Mouse (Mus musculus) CH12.LX (cell line): ENCODE measurements around the gene Lefty2. TPM values are rescaled to one million over a fixed set of nuclear protein-coding genes. Genes with fewer than 3 reads are reported as not detected.

ENCODE experiments used
- DNase-seq: peaks from one replicate; pipeline ENCODE4 v3.0.0-alpha.2; 2013; ENCODE audit errors: extremely low read depth
- H3K27ac ChIP-seq: 2 replicates; pipeline ENCODE4 v1.5.1; 2012; ENCODE audit warnings: low read depth, mild to moderate bottlenecking, control low read depth, moderate library complexity; ENCODE audit not compliant: insufficient read depth
- H3K27me3 ChIP-seq: replicated peaks from 2 replicates; pipeline ENCODE3; 2012; ENCODE audit warnings: inconsistent platforms
- H3K36me3 ChIP-seq, 2 experiments: replicated peaks in 1 of 2; 2 replicates each; pipeline versions ENCODE3 to v1.6.1; 2012; ENCODE audit warnings: inconsistent platforms in 1 of 2, low read length in 1 of 2, mild to moderate bottlenecking in 1 of 2, mixed read lengths in 1 of 2, moderate library complexity in 1 of 2; ENCODE audit not compliant: control insufficient read depth in 1 of 2, insufficient read depth in 1 of 2
- H3K4me1 ChIP-seq, 2 experiments: 2 replicates each; pipeline ENCODE4 v1.6.1; 2012; ENCODE audit warnings: inconsistent platforms in 1 of 2, moderate library complexity in 1 of 2; ENCODE audit not compliant: insufficient read depth in 2 of 2, control insufficient read depth in 1 of 2
- H3K4me2 ChIP-seq: 2 replicates; pipeline ENCODE4 v1.6.1; 2012; ENCODE audit warnings: low read depth, mild to moderate bottlenecking, control low read depth; ENCODE audit not compliant: poor library complexity, insufficient read depth, severe bottlenecking
- H3K4me3 ChIP-seq, 3 experiments: fragments of 150-350 bp in 1 of 3; sonication (generic) in 1 of 3; replicated peaks in 1 of 3; 2 replicates each; pipeline versions ENCODE3 to v1.5.1; 2011 to 2012; ENCODE audit warnings: low read depth in 2 of 3, low read length in 2 of 3, mild to moderate bottlenecking in 2 of 3, moderate library complexity in 2 of 3, control low read depth in 1 of 3, improper control_type of control experiment in 1 of 3, inconsistent platforms in 1 of 3, mixed read lengths in 1 of 3; ENCODE audit not compliant: poor library complexity in 1 of 3
- H3K79me2 ChIP-seq: replicated peaks from 2 replicates; pipeline ENCODE4 v1.6.1; 2012; ENCODE audit warnings: mild to moderate bottlenecking, moderate library complexity; ENCODE audit not compliant: control insufficient read depth, poor library complexity, insufficient read depth, severe bottlenecking; ENCODE audit errors: extremely low read depth
- H3K9ac ChIP-seq: 2 replicates; pipeline ENCODE4 v1.6.1; 2012; ENCODE audit warnings: low read depth, mild to moderate bottlenecking, control low read depth, moderate library complexity; ENCODE audit not compliant: insufficient read depth
- H3K9me3 ChIP-seq: replicated peaks from 2 replicates; pipeline ENCODE3; 2012; ENCODE audit warnings: low read length, inconsistent platforms, mixed read lengths
- BHLHE40 ChIP-seq: IDR thresholded peaks from 2 replicates; pipeline ENCODE4 v1.6.1; 2011; ENCODE audit warnings: mild to moderate bottlenecking, low read depth, low read length, improper control_type of control experiment
- CHD1 ChIP-seq: IDR thresholded peaks from 2 replicates; pipeline ENCODE4 v1.6.1; 2012; ENCODE audit warnings: low read depth, low read length, improper control_type of control experiment, inconsistent platforms
- CHD2 ChIP-seq: IDR thresholded peaks from 2 replicates; pipeline ENCODE4 v1.6.1; 2011; ENCODE audit warnings: low read length, improper control_type of control experiment
- CTCF ChIP-seq, 2 experiments: IDR thresholded peaks in 1 of 2; conservative IDR thresholded peaks in 1 of 2; 2 replicates each; pipeline ENCODE4 v1.5.1; 2011 to 2012; ENCODE audit warnings: low read depth in 2 of 2, low read length in 2 of 2, improper control_type of control experiment in 1 of 2, inconsistent platforms in 1 of 2, mild to moderate bottlenecking in 1 of 2, moderate library complexity in 1 of 2
- E2F4 ChIP-seq: IDR thresholded peaks from 2 replicates; pipeline ENCODE4 v1.6.1; 2011; ENCODE audit warnings: low read depth, low read length, improper control_type of control experiment; ENCODE audit not compliant: insufficient replicate concordance
- ELF1 ChIP-seq: IDR thresholded peaks from 2 replicates; pipeline ENCODE4 v1.6.1; 2014; ENCODE audit warnings: low read depth, mild to moderate bottlenecking, inconsistent platforms, low read length, improper control_type of control experiment
- HCFC1 ChIP-seq: IDR thresholded peaks from 2 replicates; pipeline ENCODE4 v1.6.1; 2012; ENCODE audit warnings: low read depth, mild to moderate bottlenecking, inconsistent platforms, low read length, improper control_type of control experiment
- JUN ChIP-seq: IDR thresholded peaks from 2 replicates; pipeline ENCODE4 v1.6.1; 2011; ENCODE audit warnings: low read depth, mild to moderate bottlenecking, low read length, improper control_type of control experiment, moderate library complexity; ENCODE audit not compliant: insufficient read depth
- JUND ChIP-seq: conservative IDR thresholded peaks from 2 replicates; pipeline ENCODE4 v1.6.1; 2011; ENCODE audit warnings: low read depth, low read length, improper control_type of control experiment
- MAFK ChIP-seq: IDR thresholded peaks from 2 replicates; pipeline ENCODE4 v1.6.1; 2011; ENCODE audit warnings: low read length, improper control_type of control experiment; ENCODE audit not compliant: insufficient replicate concordance
- MXI1 ChIP-seq: IDR thresholded peaks from 2 replicates; pipeline ENCODE4 v1.6.1; 2011; ENCODE audit warnings: mild to moderate bottlenecking, low read depth, low read length, improper control_type of control experiment
- NRF1 ChIP-seq: IDR thresholded peaks from 2 replicates; pipeline ENCODE4 v1.6.1; 2014; ENCODE audit warnings: low read depth, mild to moderate bottlenecking, inconsistent platforms, low read length, improper control_type of control experiment, moderate library complexity
- RAD21 ChIP-seq: IDR thresholded peaks from 2 replicates; pipeline ENCODE4 v1.6.1; 2011; ENCODE audit warnings: low read depth, mild to moderate bottlenecking, low read length, improper control_type of control experiment, moderate library complexity
- RCOR1 ChIP-seq: conservative IDR thresholded peaks from 2 replicates; pipeline ENCODE4 v1.6.1; 2012; ENCODE audit warnings: low read depth, mild to moderate bottlenecking, inconsistent platforms, low read length, improper control_type of control experiment
- SMC3 ChIP-seq: IDR thresholded peaks from 2 replicates; pipeline ENCODE4 v1.6.1; 2011; ENCODE audit warnings: low read depth, low read length, improper control_type of control experiment
- TBP ChIP-seq: conservative IDR thresholded peaks from 2 replicates; pipeline ENCODE4 v1.6.1; 2011; ENCODE audit warnings: low read depth, low read length, improper control_type of control experiment
- UBTF ChIP-seq: IDR thresholded peaks from 2 replicates; pipeline ENCODE4 v1.6.1; 2012; ENCODE audit warnings: low read depth, mild to moderate bottlenecking, inconsistent platforms, low read length, improper control_type of control experiment, moderate library complexity
- USF1 ChIP-seq: IDR thresholded peaks from 2 replicates; pipeline ENCODE4 v1.6.1; 2014; ENCODE audit warnings: low read depth, mild to moderate bottlenecking, inconsistent platforms, low read length, improper control_type of control experiment
- USF2 ChIP-seq: conservative IDR thresholded peaks from 2 replicates; pipeline ENCODE4 v1.6.1; 2011; ENCODE audit warnings: low read depth, low read length, improper control_type of control experiment
- ZNF384 ChIP-seq: IDR thresholded peaks from 2 replicates; pipeline ENCODE4 v1.6.1; 2012; ENCODE audit warnings: low read depth, low read length, improper control_type of control experiment, inconsistent platforms
- dilution Hi-C: fragments of 300-500 bp; cut with MboI; formaldehyde crosslinking; loops from 2 replicates; pipeline ENCODE4 v1.14.3; 2020; ENCODE audit warnings: low sequenced_read_pairs; ENCODE audit not compliant: extremely low pct_unique_long_range_greater_than_20kb, extremely low pct_ligation_motif_present
- in situ Hi-C: fragments of 300-500 bp; cut with MboI; formaldehyde crosslinking; loops from 3 replicates; pipeline ENCODE4 v1.14.3; 2019; ENCODE audit warnings: low sequenced_read_pairs, low pct_ligation_motif_present, low pct_unique_long_range_greater_than_20kb, mixed read lengths
- polyA plus RNA-seq: library from polyadenylated mRNA; unstranded; fragments of >175 nt; gene quantifications from 2 replicates; pipeline ENCODE4 v1.2.1, GENCODE M21; 2012; ENCODE audit warnings: low read depth; ENCODE audit not compliant: insufficient read length
- total RNA-seq, 2 experiments: library from RNA; depleted of rRNA; stranded (reverse); fragments of 300-350 nt in 1 of 2; fragments of >200 nt in 1 of 2; gene quantifications; 2 replicates each; pipeline ENCODE4 v1.2.3; 2012 to 2014

The Lefty2 gene
- total and polyA plus RNA-seq, 3 experiments, result not detected

DNA sequence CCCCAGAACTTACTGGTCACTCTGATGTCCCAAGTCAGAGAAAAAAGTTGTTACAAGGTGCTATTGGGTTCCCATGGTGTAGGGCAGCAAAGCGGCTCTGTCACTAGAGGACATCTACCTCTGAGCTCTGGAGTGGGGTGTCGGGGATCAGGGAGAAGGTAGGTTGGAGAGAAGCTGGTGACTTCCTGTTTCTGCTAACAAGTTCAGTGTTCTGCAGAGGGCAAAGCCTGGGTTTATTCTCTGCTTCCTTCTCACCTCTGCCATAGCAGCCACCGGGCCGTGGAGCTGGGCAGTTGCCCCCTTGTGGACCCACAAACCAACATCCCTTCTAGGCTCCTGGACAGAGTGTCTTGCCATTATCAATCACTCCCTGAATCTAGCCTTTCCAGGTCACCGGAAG, 19.9 kb downstream of the Lefty2 start:
- TF ChIP-seq JUND (no peak), CTCF (conservative IDR thresholded peaks at IDR 0.05 in 1 of 2, IDR thresholded peaks at IDR 0.05 in 1 of 2; ENCODE audit: low read depth in 2 of 2, low read length in 2 of 2) (no peak), NRF1 (no peak), UBTF (no peak), USF1 (no peak), RCOR1 (no peak)
- H3K79me2 ChIP-seq, result no peaks in the 10 kb centered on the region
- dilution Hi-C loops (no loop called here), in situ Hi-C loops (no loop called here)
- peaks cover 12 to 22% of the 10 kb centered on the region in 2 experiments for H3K36me3 ChIP-seq
- no peak for DNase-seq
- H3K4me1 ChIP-seq, result peaks cover 0 to 12% of the 10 kb centered on the region in 2 experiments; a peak in 2 of 4 replicates
- no peaks in the 10 kb centered on the region for H3K27me3 ChIP-seq
- H3K4me3 ChIP-seq, result no peak overlapping the region
- H3K9ac ChIP-seq, result no peak overlapping the region
- H3K4me2 ChIP-seq, result no peak overlapping the region
- no peak overlapping the region for H3K27ac ChIP-seq
- no peaks in the 10 kb centered on the region for H3K9me3 ChIP-seq

DNA sequence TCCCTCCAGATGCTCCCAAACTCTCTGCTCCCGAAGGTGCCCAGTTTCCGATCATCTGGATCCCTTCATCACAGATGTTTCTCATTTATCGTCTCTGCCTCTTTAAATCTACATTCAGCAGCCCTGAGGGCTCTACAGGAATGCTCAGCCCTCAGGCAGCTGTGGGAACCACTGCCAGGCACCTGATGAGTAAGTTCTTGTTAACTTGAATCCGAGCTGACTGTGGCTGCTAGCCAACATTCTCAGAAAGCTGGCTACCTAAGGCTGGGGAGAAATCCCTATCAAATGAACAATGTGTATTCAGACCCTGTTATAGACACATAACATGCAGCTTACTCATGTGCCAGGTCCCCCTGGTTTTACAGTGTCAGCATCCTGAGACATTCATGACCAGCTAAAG, 20.9 kb downstream of the Lefty2 start:
- in situ Hi-C loops (no loop called here), dilution Hi-C loops (no loop called here)
- H3K36me3 ChIP-seq, result peaks cover 2 to 12% of the 10 kb centered on the region in 2 experiments
- no peaks in the 10 kb centered on the region for H3K27me3 ChIP-seq
- DNase-seq, result no peak
- H3K4me2 ChIP-seq, result no peak overlapping the region
- no peak overlapping the region for H3K9ac ChIP-seq
- no peaks in the 10 kb centered on the region for H3K9me3 ChIP-seq
- no peak overlapping the region for H3K4me3 ChIP-seq
- no peak overlapping the region for H3K27ac ChIP-seq
- no peaks in the 10 kb centered on the region for H3K79me2 ChIP-seq
- H3K4me1 ChIP-seq, result peaks cover 0 to 3% of the 10 kb centered on the region in 2 experiments; a peak in 2 of 4 replicates
- TF ChIP-seq UBTF (no peak), USF2 (no peak), CHD1 (no peak), HCFC1 (no peak), E2F4 (no peak), MXI1 (no peak), BHLHE40 (no peak), ZNF384 (no peak), ELF1 (no peak), RAD21 (no peak), MAFK (no peak), TBP (no peak), JUN (no peak), JUND (no peak), SMC3 (no peak), CHD2 (no peak)
